Mouse (Mus musculus) layer of hippocampus, adult 9-10 months (tissue): ENCODE measurements around the gene Rpl13a.
"Not testable (repeated sequence)": the region's sequence is repeated elsewhere in the genome, so short reads cannot be mapped to it uniquely, and the experiment has no call there.

Experiments used
- DNase-seq: peaks from one replicate; pipeline ENCODE4 v3.0.0; 2022; ENCODE audit warnings: low spot score

Rpl13a gene

DNA sequence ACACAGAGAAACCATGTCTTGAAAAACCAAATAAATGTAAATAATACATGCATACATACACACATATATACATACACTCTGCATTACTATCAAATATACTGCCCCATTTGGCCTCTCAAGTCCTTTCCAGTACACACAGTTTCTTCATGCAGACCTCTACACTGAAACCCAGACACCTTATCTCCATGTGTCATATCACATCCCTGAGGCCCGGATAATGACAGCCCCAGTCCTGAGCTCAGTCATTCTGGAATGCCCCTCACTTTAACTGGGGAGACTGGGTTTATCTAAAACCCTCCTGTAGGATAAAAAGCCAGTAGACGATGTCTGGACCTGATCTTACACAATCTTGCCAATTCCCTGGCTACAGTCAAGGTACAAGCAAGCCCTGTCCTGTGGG lies 15.1 kb downstream of the Rpl13a start:
- no peak for DNase-seq

DNA sequence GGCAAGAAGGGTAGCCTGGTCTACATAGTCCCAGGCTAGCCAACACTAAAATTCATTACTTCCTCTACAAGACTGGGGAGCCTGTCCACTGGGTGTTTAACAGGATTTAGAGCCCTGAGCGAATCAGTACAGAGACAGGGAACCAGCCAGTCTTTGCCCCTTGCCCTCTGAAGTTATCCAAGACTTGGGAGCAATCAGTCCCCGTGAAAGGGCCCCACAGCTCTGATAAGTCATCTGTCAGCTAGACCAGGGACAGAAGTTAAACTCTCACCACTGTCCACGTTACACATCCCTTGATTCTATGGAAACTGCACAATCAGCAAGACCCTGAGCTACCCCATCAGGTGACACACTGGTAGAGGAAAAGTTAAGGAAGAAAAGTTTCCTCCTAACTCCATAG lies 16.0 kb downstream of the Rpl13a start:
- DNase-seq, result no peak

DNA sequence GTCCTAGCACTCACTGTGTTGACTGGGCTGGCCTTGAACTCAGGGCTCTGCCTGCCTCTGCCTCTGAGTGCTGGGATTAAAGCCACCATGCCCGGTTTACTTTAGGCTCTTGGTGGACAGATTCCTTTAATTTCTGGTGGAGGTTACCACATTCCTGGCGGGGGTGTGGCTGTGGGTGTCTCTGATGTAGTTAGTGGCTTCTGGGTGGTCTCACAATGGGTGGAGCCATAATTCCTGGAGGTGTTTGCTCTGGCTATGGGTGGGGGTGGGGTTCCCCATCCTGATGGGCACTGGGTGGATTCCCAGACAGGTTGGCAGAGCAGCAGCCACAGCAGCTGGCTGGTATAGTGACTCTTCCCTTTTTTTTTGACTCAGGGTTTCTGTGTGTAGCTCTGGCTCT lies 16.6 kb downstream of the Rpl13a start:
- no peak for DNase-seq

DNA sequence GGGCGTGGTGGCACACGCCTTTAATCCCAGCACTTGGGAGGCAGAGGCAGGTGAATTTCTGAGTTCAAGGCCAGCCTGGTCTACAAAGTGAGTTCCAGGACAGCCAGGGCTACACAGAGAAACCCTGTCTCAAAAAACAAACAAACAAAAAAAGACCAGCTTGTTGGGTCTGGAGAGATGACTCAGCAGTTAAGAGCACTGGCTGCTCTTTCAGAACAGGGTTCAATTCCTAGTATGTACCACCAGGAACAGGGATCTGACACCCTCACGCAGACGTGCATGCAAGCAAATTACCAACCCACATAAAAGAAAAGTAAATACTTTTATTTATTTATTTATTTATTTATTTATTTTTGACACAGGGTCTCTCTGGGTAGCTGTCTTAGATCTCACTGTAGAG lies 18.5 kb downstream of the Rpl13a start:
- not testable (repeated sequence) for DNase-seq

DNA sequence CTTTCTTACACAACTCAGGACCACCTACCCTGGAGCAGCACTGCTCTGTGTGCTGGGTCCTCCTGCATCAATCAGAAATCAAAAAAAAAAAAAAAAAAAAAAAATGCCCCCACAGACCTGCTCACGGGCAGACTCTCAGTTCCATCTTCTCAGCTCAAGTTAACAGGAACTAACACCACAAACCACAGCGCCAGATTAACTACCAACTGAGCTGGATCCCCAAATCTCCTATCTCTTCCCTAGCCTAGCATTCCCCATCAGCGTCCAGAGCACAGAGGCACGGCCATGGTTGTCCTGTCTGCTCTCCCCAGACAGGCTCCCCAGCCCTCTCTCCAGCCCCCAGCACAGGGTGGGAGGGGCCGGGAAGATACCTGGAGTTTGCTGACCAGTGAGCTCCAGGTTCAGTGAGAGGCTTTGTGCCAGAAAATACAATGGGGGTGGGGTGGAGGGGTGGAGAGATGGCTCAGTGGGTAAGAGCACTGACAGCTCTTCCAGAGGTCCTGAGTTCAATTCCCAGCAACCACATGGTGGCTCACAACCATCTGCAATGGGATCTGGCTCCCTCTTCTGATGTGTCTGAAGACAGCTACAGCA lies 21.4 kb downstream of the Rpl13a start:
- no peak for DNase-seq

DNA sequence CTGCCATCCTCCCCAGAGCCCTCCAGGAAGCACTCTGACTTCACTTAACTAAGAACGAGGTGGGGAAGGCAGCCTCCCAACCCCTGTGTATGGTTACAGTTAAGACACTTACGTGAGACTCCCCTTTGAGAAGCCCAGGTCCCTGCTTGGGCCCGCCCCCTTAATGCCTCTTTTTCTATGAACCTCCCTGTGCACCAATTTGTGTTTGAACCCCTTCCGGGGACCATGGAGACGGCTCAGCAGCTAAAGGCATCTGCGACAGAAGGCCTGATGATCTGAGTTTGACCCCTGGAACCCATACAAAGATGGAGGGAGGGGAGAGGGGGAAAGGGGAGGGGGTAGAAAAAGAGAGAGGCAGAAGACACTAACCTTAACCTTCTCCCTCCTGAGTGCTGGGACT lies 22.1 kb downstream of the Rpl13a start:
- DNase-seq, result no peak

DNA sequence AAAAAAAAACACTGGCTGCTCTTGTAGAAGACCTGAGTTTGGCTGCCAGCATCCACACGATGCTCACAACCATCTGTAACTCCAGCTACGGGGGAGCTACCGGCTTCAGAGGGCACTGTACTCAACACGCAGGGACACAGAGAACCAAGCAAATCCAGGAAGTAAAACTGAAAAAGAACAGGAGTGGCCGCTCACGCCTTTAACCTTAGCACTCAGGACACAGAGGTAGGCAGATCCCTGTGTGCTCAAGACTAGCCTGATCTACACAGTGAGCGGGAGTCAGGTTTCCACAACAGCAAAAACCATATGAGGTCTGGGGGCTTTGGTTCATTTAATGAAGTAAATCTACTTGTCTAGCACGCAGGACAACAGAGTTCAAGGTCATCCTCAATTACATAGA lies 23.1 kb downstream of the Rpl13a start:
- no peak for DNase-seq

DNA sequence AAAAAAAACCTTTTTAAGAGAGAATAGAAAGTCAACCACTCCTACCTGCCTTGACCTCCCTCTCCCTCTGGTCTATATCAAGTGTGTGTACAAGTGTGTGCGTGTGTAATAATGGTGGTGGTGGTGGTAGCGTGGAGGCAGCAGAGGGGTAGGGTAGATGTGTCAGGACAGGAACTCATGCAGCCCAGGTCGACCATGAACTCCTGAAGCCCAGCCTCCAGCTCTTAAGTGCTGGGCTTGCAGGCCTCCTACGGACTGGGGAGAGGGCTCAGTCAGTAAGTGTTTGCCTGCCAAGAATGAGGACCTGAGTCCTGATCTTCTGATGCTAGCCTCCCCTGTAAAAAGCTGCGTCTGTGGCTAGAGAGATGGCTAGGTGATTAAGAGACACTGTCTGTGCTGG lies 23.6 kb downstream of the Rpl13a start:
- DNase-seq, result no peak

DNA sequence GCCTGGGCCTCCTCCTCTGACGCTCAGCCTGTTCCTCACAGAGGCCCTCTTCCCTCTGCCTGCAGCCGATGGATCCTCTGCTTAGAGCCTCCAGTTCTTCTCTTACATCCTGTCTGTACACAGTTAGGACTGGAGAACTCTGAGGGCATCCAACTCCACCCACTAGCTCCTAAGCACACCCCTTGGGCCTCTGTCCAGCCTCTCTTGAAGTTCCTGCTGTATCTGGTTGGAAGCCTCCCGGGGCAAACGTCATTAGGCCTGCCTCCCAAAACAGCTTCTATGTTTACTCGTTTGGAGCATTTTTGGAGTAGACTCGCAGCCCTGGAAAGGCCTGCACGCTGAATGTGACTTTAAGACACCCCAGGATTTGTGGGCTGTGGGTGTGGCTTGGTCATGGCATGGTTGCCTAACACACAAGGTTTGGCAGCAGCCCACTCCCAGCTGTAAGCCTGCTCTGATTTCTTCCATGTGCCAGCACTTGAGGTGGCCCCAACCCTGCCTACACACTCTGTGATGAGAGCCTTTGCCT lies 24.8 kb downstream of the Rpl13a start, which contains the start of gene Fcgrt:
Gene Fcgrt, minus strand, starts transcription at position 200 of the 529 bp plus-strand sequence.
- DNase-seq, result no peak

DNA sequence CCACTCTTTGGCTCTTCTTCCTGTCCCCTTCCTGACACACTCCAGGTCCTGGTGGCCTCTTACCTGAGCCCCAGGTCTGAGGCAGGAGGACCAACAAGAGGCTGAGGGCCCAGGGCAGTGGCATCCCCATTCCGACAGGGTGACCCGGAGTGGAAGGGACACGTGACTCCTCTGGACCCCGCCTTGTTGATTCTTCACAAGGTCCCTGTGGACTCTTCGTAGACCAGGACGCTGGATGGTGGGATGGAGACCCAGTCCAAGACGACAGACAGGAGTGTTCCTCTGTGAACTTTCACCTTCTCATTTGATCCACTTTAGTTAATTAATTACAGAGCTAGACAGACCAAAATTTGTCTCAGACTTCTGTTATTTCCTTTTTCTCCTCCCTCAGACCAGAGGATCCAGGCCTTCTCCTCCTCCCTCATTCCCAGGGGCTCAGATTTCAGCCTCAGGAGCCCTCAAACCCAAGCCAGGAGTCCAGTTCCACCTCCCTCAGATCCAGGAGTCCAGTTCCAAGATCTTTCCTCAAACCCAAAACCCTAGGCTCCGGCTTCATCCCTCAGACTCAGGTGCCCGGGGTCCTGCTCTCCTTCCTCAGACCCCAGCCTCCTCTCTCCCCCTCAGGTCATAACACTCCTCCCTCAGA lies 25.5 kb downstream of the Rpl13a start:
- no peak for DNase-seq

DNA sequence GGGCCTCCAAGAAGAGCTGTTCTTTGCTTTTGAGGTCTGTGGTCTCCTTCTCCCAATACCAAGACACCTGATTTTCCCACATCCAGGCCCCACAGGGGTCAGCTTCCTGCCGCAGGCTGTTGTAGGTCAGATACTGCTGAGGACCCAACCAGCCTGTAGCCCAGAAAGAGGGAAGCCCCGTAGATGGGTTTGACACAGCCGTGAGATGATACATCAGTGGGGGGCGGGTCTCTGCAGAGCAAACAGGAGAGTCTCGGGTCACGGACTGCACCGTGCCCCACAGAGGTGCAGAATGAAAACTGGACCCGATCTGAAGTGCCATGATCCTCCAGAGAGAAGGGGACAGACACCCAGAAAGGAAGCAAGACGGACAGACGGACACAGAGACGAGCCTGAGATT lies 26.1 kb downstream of the Rpl13a start:
- no peak for DNase-seq

DNA sequence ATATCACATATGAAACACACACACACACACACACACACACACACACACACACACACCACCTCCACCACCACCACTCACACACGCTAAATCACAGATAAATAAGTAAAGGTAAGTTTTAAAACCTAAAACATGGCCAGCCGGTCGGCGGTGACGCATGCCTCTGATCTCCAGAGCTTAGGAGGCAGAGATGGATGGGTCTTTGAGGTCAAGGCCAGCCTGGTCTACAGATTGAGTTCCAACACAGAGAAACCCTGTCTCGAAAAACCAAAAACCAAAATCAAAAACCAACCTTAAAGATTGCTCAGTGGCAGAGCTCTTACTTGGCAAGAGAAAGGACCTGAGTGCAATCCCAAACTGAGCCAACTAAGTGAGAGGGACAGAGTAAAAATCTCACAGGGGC lies 28.5 kb downstream of the Rpl13a start:
- DNase-seq, result no peak

DNA sequence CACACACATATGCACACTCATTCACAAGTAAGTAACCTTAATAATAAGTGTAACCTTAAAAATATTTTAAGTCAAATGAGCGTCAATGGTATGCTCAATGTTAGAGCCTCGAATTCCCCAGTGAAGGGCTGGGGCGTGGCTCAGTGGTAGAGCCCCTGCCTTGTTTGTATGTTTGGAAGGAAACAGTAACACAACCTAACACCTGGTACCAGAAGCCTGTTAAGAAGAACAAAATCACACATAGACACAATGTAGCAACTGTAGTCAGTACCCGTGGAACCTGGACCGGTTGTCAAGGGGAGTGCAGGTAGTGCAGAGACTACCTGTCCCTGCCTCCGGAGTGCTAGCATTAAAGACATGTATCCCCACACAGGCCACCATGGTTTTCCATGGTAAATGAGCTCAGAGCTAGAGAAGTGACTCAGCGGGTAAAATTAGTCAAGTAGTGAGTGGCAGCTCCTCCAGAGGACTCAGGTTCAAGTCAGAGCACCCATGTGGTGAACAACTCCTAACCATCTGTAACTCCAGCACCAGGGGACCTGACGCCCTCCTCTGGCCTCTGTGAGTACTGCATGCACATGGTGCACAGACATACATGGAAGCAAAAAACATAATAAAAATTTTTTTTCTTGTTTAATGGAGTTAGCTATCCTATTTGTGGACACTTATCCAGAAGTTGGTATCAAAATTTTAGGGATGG lies 29.9 kb downstream of the Rpl13a start:
- no peak for DNase-seq

DNA sequence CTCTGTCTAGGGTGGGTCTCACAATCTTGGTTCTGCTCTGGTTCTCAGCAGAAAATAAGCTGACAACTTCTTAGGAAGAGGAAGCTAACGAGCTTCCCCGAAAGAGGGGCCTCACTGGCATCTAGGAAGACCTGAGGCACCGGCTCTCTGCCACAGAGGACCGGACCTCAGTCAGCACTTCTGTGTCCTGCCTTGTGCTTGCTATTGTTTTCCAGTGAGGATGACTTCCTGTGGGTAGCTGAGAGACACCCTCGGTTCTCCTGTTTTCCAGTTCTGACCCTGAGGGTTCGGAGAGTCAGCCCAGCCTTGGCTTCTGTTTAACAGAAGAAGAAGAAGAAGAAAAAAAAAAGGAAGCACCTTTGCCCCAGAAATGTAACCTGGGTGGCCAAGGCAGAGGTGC lies 31.1 kb downstream of the Rpl13a start:
- DNase-seq, result no peak

DNA sequence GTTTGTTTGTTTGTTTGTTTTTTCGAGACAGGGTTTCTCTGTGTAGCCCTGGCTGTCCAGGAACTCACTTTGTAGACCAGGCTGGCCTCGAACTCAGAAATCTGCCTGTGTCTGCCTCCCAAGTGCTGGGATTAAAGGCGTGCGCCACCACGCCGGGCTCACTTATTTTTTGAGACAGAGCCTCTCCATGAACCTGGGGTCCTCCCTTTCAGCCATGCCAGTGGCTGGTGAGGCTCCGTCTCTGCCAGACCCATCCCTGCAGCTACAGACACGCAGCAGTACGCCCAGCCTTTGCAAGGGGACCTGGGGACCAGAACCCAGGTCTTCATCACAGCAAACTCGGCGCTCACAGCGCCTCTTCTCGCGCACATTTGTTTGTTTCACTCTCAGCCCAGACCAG lies 32.6 kb downstream of the Rpl13a start:
- DNase-seq, result not testable (repeated sequence)

DNA sequence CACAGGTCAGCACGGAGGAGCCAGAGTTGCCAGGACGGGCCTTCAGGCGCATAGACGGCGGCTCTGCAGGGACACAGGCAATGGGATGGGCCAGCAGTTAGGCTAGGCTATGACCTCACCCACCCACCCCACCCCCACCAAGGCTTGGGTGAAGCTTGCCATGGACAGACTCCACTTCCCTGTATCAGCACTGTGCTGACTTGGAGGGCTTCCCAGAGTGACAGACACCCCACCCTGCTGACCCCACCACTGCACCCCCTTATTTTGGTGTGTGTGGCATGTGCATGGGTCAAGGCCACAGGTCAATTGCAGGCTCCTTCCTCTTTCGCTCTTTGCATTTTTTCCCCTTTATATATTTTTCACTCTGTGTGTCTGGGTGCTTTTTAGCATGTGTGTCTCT lies 33.2 kb downstream of the Rpl13a start:
- DNase-seq, result no peak

DNA sequence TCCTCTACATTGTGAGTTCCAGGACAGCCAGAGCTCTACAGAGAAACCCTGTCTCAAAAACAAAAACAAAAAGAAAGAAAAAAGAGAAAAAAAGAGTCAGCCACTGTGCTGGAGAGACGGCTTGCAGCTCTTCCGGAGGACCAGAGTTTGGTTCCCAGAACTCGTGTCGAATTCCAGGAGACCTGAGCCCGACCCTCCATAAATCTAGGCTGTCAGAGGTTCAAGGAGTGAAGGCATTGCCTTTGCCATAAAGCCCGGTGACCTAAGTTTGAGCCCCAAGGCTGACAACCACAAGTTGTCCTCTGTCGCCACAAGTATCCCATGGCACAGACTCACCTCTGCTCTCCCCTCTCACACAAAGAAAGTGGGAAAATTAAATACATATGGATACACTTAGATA lies 34.4 kb downstream of the Rpl13a start:
- no peak for DNase-seq

DNA sequence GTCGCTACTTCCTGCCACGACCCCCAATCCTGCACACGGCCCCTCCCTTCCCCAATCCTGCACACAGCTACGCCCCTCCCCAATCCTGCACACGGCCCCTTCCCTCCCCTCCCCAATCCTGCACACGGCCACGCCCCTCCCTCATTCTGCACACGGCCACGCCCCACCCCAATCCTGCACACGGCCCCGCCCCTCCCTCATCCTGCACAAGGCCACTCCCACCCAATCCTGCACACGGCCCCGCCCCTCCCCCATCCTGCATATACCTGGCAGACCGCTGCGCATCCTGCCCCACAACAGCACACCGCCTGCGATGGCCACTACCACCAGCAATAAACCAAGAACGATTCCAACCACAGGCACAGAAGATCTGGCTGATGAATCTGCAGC lies 35.0 kb downstream of the Rpl13a start:
- no peak for DNase-seq

DNA sequence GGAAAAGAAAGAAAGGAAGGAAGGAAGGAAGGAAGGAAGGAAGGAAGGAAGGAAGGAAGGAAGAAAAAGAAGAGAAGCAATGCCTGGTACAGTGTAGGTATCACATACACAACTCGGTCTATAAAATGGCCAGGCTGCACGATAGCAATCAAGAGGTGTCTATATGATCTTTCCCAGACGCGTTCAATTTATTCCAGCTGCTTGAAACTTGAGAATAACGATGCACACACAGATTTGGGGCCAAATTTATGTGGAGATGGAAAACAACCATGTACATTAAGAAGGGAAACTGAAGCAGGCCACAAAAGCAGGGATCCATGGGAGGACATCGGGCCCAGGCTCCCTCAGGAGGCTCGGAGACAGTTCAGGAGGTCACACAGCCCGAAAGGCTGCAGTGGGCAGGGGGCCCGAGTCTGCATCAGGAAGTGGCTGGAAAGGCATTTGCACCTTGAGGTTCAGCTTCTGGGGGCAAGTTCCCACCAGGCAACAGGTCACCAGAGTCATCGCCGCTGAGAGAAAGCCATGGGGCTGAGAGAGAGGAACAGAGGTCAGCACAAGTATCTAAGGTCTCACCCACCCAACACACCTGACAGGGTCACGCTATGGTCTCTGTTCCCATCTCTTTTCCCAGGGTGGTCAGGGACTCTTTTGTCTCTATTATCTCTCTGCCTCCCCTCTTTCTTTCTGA lies 35.6 kb downstream of the Rpl13a start:
- no peak for DNase-seq

DNA sequence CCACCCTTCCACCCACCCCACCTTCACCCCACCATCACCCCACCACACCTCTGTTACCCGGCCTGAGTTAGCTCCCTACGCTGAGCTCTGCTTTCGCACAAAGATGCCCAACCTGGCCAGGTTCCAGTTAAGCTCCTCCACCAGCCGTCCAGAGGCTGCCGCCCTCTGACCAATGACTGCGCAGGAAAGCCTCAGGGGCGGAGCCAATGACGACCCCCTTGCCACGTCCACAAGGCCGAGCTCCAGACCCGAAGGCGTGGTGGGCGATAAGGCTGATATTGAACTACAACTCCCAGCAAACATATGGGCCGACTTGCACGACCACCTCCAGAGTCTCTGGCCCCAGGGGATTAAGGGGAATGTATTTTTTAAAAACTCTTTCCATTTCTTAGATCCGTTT lies 36.5 kb downstream of the Rpl13a start, which contains the start of gene Rcn3:
Gene Rcn3, minus strand, starts transcription at position 174 of the 400 bp plus-strand sequence.
- no peak for DNase-seq

DNA sequence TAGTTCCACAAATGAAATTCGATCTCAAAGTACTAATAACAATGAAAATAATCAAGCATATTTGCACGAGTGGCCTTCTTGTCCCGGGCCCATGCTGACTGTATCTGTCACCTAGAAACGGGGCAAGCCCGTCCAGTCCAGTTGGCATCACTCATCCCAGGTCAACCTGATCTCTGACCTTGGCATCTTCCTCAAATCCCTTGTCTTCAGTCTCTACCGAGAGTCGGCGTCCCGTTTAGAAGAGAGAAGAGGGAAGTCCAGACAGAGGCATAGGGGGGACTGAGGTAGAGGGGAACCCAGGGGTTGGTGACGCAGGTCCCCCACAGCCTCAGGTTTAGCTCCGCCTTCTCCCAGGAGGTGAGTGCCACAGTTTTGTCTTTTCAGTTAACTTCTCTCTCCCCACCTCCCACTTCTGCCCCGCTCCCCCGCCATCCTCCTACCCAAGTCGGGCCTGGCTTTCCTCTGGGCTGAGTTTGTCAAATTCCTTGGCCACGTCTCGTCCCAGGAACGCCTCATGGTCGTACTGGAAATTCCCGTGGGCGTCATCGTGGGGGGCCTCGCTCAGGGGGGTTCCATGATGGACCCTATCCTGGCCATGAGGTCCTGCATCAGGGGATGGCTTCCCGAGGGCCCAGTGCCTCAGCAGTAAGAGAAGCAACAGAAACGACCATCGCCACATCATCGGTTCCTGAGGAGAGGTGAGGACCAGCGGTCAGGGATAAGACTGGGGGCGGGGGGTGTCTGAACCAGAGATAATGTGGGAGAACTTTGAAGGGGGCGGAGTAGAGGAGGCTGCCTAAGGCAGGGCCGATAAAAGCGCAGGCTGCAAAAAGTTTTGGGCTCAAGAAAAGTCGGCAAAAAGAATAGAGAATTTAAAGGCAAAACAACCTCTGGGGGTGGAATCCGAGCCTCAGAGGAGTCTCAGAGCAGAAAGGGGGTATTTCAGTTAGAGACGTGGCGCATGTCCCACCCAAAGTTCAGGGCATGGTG lies 37.3 kb downstream of the Rpl13a start:
- DNase-seq, result no peak
